Mouse (Mus musculus) small intestine, adult 2 months (tissue): ENCODE measurements around the gene Abca2.

Experiments used
- CTCF ChIP-seq: fragments of 200-500 bp; IDR thresholded peaks from 2 replicates; pipeline ENCODE4 v1.5.1; 2012; ENCODE audit warnings: low read depth, mild to moderate bottlenecking, control low read depth, inconsistent platforms, low read length, moderate library complexity, mixed read lengths; ENCODE audit not compliant: insufficient replicate concordance, insufficient read length; ENCODE audit errors: extremely low read depth
- POLR2A ChIP-seq: fragments of 200-500 bp; IDR thresholded peaks from 2 replicates; pipeline ENCODE4 v1.6.1; 2012; ENCODE audit warnings: low read depth, mild to moderate bottlenecking, control low read depth, inconsistent platforms, low read length, moderate library complexity

DNA sequence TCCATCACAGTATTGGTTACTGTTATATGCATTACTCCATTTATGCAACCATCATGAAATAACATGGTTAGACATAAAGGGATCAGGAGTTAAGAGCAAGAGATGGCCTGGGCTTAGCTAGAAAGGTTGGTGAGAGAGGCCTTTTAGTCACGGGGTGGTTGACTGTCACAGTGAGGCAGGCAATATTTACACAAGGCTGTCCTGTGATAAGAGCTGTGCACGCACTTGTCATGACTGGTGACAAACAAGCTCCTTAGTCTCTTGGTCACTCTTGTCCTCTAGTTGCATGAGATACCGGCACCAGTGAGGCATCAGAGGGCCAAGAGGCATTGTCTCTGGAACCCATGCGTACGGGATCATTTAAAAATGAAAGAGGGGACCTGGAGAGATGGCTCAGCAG, 44.0 kb upstream of the Abca2 start:
- TF ChIP-seq POLR2A (no peak), CTCF (no peak)
